Mouse (Mus musculus) T-helper 2 cell (primary cell): ENCODE measurements around the gene Ncln.

ENCODE experiments used
- in situ Hi-C: fragments of 300-600 bp; cut with MboI, MseI; formaldehyde crosslinking; loops from one replicate; pipeline ENCODE4 v1.15.1; 2025; ENCODE audit warnings: high pct_unique_total_duplicates

Gene Ncln

DNA sequence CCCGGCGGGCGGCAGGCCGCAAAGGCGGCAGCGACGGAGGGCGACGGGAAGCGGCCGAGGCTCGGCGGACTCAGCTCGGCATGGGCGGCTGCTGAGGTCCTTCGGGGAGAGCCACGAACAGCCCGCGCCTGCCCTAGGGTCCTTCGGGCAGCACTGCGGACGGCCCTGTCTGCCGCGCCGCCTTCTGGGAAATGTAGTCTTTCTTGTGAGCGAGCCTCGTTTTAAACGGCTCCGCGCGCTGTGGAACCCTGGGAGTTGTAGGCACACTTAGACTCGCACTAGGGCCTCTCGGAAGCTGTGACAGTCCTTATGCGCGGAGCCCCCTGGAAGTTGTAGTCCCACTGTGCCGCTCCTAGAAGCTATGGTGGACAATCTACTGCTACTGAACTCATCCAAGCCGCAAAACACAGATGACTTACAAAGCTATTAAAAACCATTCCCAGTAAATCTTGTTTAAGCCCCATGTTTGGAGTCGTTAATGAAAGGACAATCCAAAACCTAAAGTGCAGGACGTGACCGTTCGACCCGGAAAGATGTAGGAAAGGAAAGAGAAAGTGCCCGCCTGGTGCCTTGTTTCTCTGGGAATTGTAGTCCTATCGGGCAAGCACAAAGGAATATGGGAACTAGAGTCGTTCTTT is at the start of gene Ncln:
TSS of gene Ncln (minus strand) at position 129 of the 638 bp plus-strand sequence.
- in situ Hi-C loops = no loop called here

- in situ Hi-C loops = no loop called here
Measured at GRCm38 (mm10) chr10:81545161-81545747, 49.1 kb upstream of the Ncln start, which contains the start of gene Gna11. TSS of gene Gna11 (minus strand) at chr10:81545190.

GRCm38 (mm10) chr10:81544296-81545160 is 48.3 kb upstream of the Ncln start:
- in situ Hi-C loops = no loop called here

GRCm38 (mm10) chr10:81543633-81544032 is 47.4 kb upstream of the Ncln start:
- in situ Hi-C loops = no loop called here

DNA sequence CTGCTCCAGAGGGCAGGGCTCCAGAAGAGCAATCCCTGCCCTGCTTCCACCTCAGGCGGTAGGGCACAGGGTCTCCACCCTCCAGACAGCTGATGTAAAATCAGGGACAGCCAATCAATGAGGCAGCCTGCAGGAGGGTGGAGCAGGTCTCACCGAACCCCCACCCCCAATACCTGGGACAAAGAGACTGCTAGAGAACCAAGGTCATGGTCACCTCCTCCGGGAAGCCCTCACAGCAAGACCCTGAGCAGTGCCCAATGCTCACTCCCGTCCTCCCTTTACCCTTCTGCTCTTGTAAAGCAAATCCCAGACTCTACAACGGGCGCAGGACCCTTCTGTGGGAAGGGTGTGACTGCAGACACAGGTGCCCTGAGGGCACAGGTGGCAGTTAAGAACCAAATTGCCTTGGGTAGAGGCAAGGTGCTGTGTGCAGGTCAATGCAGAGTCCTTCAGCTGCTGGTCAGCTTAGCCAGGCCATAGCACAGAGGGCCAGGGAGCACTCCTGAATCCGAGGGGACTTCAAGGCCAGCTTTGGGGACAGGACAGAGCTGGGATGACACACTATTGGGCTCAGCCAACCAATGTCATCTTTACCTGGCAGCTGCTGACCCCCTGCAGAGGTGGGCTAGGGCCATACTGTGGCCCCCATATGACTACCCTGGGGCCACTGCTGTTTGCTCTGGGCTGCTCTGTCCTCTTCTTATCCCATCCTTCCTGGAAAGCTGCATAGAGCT is 46.7 kb upstream of the Ncln start:
- in situ Hi-C loops = no loop called here

DNA sequence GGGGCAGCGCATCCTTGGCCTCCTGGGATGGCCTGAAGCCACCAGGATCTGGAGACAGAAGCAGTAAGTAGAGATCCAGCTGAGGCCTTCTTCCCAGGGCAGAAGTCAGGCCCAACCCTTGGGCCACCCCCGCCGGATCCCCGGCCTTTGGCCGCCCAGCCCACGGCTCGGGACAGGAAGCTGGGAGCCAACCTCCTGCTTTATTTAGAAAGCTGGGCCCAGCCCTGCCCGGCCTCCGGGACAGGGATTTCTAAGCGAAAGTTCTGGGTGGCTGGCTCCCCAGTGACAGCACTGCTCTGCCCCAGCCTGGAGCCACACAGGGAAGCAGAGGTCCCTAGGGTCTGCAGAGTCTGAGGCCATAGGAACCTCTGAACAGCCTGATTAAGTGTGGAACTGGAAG is 45.6 kb upstream of the Ncln start:
- in situ Hi-C loops = no loop called here

DNA sequence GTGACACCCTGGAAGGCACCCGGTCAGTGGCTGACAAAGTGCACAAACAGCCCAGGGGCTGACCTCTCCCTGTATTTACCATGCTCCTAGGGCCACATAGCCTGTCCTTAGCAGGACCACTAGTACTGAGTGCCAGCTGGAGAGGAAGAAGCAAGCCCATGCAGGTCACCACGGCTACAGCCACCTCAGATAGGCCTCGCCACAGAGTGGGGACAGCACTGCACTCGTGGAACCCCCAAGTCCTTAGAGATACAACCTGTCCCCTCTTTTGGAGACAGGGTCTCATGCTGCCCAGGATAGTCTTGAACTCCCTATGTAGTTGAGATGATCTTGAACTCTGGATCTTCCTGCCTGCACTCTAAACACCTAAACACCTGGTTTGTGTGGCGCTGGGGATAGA is 45.2 kb upstream of the Ncln start:
- in situ Hi-C loops = no loop called here

DNA sequence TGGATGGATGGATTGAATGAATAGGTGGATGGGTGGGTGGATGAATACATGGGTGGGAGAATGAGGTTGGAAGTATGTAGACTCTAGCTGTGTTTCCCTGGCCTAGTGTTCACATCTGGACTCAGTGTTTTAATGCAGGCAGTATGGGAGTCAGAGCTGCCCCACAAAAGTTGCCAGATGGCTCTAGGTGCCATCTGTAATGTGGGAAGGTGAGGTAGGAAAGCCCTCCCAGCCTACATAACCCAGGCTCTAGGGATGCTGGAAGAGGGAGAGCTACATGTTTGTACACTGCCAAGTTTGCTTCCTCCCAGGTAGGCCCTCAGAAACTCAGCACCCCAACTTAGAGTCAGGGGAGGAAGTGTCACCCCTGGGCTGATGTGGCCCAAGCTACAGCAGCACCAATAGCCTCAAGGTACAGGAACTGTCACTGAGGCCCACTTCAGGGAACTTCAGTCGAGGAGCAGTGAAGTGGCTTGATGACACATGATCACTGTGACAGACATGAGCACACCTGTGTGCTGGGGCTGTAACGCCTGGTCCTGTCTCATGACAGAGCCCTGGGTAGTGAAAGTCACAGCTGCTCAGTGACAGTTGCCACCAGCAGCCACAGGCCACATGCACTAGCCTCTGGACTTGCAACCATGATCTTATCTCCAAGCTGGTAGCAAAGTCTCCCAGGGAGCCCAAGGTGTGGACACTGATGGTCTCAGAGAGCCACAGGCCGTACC is 42.3 kb upstream of the Ncln start:
- in situ Hi-C loops = loop anchor here (10.0 kb wide), 1 partner anchor 54 kb away; the partner anchor contains the start of gene Celf5

DNA sequence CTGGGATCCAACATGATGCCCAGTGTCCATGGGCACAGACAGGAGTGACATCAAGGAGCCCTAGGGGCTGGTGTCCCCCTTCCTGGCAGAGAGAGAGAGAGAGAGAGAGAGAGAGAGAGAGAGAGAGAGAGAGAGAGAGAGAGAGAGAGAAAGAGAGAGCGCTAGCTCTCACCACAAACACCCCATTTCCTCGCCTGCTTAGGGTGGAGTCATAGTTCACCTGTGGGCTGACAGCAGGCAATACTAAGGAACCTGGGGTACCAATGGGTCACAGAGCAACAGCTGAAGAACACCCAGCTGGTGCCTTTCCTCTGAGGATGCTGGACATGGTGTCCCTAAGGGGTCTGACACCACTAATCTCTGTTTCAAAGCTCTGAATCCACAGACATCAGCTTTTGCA is 41.2 kb upstream of the Ncln start:
- in situ Hi-C loops = loop anchor here (10.0 kb wide), 1 partner anchor 53 kb away; the partner anchor contains the start of gene Celf5

DNA sequence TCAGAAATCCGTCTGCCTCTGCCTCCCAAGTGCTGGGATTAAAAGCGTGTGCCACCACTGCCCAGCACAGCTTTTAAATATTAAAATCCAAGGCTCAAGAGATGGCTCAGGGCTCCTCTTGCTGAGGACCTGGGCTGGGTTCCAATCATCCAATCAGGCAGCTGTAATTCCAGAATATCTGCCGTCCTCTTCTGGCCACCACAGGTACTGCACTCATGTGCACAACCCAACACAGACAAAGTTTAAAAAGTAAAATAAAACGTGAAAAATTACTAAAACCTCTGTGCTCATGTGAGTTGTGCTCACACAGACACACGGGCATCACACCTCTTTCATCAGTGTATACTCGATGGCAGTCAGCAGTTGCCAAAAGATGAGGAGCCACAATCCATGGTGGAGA is 40.5 kb upstream of the Ncln start:
- in situ Hi-C loops = loop anchor here (10.0 kb wide), 1 partner anchor 52 kb away; the partner anchor contains the start of gene Celf5

DNA sequence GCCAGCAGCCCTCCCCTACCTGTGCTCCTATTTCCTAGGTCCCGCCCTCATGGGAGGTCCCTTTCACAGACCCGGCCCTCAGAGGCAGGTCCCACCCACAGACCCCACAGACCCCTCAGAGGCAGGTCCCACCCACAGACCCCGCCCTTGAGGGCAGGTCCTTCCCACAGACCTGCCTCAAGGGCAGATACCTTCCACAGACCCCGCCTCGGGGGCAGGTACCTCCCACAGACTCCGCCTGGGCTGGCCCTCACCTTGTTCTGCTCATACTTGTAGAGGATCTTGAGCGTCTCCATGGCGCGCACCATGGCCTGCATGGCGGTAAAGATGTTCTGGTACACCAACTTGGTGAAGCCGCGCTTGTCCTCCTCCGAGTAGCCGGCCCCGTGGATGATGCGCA is 38.6 kb upstream of the Ncln start:
- in situ Hi-C loops = loop anchor here (5.0 to 10.0 kb wide), 2 partner anchors 50 to 138 kb away; partner anchors contain the start of gene Celf5

GRCm38 (mm10) chr10:81526779-81527178 is 30.6 kb upstream of the Ncln start:
- in situ Hi-C loops = loop anchor here (5.0 kb wide), 1 partner anchor 109 kb away; no protein-coding TSS in a partner anchor

- in situ Hi-C loops = loop anchor here (5.0 kb wide), 1 partner anchor 108 kb away; no protein-coding TSS in a partner anchor
Measured at GRCm38 (mm10) chr10:81525017-81525694, 29.0 kb upstream of the Ncln start.

GRCm38 (mm10) chr10:81524051-81524605 is 27.9 kb upstream of the Ncln start, which contains the start of gene Gna15:
TSS of gene Gna15 (minus strand) at chr10:81524225.
- in situ Hi-C loops = no loop called here

GRCm38 (mm10) chr10:81523570-81523969 is 27.4 kb upstream of the Ncln start:
- in situ Hi-C loops = no loop called here

- in situ Hi-C loops = no loop called here
Measured at GRCm38 (mm10) chr10:81523142-81523541, 26.9 kb upstream of the Ncln start.

DNA sequence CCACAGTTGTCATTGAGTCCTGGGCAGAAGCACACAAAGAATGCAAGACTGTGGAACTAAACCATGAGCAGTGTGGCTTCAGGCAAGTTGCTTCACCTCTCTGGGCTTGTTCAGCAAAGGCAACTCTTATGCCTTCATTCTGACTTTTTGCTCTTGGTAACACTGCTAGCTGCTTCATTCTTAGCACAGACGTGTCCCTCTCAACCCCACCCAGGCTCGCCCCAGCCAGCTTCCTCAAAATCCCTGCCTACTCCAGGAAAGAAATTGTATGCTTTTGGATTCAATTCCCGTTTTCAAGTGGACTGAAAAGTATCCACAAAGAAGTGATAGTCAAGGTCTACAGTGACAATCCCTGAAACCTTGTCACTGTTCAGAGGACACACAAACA is 23.8 kb upstream of the Ncln start:
- in situ Hi-C loops = no loop called here

DNA sequence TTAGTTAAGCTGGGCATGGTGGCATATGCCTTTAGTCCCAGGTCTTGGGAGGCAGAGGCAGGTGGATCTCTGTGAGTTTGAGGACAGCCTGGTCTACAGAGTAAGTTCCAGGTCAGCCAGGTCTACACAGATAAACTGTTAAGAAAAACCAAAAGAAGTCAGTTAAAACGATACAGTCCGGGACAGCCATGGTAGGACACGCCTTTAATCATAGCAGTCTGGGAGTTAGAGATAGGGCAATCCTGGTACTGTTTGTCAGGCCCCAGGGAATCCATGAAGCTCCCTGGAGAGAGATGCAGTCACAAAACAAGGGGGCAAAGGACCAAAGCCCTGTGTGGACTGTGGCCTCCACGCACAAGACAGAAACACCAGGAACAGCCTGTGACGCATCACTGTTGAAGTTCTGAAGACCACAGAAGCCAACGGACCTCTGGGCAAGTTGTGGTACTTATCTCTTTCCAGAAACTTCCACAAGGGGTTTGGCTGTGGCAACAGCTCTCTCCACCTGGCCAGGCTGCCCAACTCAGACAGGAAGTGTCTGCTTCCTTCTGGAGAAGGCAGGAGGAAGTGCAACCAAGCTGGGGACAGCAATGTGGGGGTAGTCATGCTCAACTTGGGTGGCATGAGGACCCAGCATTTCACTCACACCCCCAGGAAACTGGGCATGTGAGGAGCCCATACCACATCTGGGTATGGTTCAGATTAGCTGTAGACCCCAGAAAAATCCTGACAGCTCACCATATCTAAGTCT is 23.2 kb upstream of the Ncln start:
- in situ Hi-C loops = no loop called here

- in situ Hi-C loops = no loop called here
Measured at GRCm38 (mm10) chr10:81518546-81518945, 22.4 kb upstream of the Ncln start.
